Mouse (Mus musculus) heart, adult 9 months (tissue): ENCODE data around the gene Spag6.

Experiments
- DNase-seq, 2 experiments: peaks; one replicate each; pipeline ENCODE4 v3.0.0; 2022; ENCODE audit warnings: low spot score in 2 of 2

The Spag6 gene

DNA sequence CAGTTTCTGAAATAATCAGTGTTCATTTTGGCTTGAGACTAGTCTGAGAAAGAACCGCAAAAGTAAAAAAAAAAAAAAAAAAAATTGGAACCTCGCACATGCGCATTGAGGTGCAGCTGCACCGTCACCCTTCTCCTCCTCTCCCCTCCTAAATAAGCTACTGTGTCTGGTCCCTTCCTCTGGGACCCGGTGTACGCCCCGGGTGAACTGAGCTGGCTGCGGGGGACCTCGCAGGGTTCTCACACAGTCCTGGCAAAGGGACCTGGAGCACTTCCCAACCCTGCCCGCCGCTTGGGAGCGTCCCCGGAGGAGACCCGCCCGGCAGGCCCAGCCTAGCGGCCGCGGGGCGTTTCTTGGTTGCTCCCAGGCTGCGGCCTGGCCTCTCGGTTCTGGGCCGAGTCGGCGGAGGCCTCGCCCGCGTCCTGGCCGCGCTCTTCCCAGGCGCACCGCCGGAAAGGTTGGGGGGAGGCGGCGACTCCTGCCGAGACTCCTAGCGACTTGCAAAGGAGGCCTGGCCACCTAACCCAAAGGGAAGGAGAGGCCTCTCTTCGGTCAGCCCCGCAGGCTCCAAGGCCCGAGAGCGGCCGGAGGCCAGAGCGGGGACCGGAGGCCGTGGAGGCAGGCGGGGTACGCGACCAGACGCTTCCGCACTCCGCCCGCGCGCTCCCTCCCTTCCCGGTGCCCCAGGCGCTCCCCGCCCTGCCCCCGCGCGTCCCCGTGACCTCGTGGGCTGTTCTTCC is at the start of gene Spag6:
TSS of gene Spag6 (plus strand) at position 162 of the 740 bp plus-strand sequence.
- peak; percentile 82 to 86 for DNase-seq

DNA sequence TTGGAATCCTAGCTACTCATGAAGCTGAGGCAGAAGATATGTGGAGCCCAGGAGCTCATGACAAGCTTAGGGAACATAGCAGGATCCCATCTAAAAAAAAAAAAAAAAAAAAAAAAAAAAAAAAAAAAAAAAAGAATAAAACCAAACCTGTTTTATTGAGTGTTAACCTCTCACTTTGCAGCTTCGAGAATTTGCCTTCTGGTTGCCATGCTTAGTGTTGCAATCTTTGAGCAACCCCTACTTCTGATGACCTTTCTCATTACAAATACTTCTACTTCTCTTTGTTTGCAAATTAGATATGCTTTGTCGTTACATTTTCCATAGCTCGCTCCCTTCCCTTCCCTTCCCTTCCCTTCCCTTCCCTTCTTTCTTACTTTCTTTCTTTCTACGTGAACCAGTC is 45.3 kb upstream of the Spag6 start:
- DNase-seq, result no peak

DNA sequence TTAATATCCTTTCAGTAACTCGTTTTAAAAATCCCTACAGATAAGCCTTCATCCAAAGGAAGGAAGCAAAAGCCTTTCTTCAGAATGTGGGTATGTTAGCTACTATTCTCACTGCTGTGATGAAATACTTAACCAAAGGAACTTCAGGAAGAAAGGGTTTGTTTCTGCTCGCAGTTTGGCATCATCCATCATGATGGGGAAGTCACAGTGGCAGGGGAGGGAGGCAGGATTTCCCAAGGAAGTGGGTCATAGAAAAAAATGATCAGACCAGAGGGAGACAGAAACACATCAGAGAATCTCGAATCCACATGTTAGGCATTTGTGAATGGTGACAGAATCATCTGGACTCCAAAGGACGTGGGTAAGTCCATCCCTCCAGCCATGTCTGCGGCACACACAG is 39.0 kb upstream of the Spag6 start:
- DNase-seq, result no peak

GRCm38 (mm10) chr2:18664003-18664402 is 29.8 kb upstream of the Spag6 start:
- no peak for DNase-seq

DNA sequence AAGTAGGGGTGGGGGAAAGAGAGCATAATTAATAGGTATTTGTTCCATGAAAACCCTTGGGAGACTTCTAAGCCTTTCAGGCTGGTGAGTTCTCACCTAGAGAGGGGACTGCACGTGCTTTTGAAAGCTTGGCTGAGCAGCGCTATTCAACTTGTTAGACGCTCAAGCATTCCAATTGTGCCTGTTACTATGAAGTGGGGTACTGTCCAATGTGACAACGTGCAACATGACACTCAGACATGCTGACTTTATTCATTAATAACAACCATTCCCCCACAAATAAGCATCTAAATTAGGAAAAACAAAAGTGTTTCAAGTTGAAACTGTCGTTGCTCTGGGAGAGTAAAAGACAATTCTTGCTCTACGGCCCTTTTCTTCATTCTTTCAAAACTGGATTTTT is 22.8 kb upstream of the Spag6 start:
- DNase-seq, result no peak

- DNase-seq, result peak; percentile 94
These were observed 21.6 kb upstream of the Spag6 start, which contains the start of gene Commd3 for GRCm38 (mm10) chr2:18672133-18672765. Commd3 (plus strand) TSS chr2:18672384.

GRCm38 (mm10) chr2:18672766-18673164 is 21.1 kb upstream of the Spag6 start:
- peak in 1 of 2 experiments; percentile 22 for DNase-seq

DNA sequence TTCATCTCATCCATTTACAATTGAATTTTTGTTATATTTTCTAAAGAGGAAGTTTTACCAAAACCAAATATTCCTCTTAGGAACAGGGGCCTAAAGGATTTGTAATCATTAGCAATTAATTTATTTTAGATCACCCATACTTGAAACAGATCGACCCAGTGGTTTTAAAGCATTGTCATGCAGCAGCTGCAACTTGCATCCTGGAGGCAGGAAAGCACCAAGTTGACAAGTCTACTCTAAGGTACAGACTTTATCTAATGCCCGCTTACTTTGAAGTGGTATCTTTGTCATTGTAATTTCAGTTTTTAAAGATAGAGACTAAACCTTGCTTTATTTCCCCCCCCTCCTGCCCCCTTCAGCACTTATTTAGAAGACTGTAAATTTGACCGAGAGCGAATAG is 20.1 kb upstream of the Spag6 start:
- DNase-seq, result no peak

DNA sequence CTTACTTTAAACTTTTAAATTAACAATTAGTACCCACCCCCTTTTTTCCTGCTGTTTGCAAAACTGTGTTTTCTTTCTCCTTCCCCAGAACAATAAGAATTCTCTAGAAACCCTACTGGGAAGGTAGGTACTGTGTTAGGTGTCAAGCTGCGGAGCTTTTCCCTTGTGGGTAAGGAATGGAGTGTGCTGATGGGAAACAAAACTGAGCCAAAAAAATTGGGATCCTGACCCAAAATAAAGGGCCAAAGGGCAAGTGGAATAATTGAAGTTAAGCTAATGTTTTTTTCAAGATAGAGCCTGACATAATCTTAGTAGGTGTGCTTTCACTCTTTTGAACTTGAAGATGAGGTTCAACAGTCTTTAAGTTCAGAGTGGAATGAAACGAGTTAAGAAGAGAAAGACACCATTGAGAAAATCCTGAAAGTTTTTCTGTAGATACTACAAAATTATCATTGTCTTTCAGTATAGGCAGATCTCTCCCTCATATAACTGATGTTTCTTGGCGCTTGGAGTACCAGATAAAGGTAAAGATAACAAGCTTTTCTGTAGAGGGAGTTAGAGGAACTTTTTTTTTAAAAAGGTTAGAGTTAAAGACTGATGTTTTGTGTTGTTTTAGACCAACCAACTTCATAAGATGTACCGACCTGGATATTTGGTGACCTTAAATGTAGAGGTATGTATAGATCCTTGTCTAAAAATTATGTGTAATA is 19.5 kb upstream of the Spag6 start:
- no peak for DNase-seq

DNA sequence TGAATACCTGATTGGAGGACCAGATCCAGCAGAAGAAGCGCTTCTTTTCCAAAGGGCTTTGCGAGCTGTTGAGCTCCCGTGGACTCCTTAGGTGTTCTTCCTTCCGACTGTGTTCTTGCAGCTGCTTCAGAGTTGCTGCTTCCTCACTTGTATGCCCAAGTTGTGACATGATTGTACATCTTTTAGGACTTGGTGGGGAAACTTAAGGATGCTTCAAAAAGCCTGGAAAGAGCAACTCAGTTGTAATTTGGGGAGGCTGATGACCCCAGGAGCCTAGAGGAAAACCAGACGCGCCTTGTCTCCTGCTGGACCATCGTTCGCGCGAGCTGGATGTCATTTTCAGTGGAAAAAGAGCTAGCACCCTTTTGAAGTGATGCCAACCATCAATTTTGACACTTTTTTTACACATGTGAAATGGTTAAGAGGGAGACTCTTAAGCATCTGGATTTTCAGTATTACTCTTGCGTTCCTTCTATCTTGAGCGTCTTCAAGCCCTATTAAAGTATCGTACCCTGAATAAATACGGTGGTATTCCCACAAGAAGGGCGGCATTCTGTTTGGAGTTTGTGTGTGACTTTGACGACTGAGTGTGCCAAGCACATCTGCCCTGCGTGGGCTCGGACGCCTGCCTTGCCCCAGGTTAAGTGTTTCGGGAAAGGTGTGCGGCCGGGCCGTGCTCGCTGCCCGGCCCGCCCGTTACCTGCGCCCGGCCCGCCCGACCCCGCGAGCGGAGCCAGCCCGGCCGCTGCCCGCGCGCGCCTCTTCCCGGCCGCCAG is 18.0 kb upstream of the Spag6 start:
- DNase-seq, result no peak

DNA sequence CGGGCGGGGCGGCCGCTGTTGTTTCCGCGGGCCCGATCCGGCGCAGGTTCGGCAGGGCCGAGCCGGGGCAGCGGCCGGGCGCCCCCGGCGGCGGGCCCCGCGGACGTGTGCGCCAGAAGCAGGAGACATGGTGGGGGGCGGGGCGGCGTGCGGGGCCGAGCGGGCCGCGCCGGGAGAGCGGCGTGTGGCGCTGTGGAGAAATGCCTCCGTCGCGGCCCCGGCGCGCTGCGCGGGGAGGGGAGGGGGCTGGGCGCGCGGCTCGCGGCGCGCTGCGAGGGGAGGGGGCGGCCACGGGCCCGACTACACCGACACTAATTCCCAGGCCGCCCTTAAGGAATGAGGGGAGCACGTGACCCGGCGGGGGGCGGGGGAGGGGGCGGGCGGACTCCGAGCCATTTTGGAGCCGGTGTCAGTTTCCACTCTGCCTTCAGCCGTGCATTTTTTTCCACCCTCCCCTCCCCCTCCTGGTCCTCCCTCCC is 17.3 kb upstream of the Spag6 start:
- DNase-seq, result peak; percentile 76 to 80

- peak; percentile 65 to 71 for DNase-seq
These were observed 16.8 kb upstream of the Spag6 start, which contains the start of gene Bmi1 for GRCm38 (mm10) chr2:18676936-18677491. Bmi1 (plus strand) TSS chr2:18677018.

GRCm38 (mm10) chr2:18677631-18678471 is 16.0 kb upstream of the Spag6 start:
- peak; percentile 34 to 40 for DNase-seq

GRCm38 (mm10) chr2:18679701-18680100 is 14.1 kb upstream of the Spag6 start:
- no peak for DNase-seq

DNA sequence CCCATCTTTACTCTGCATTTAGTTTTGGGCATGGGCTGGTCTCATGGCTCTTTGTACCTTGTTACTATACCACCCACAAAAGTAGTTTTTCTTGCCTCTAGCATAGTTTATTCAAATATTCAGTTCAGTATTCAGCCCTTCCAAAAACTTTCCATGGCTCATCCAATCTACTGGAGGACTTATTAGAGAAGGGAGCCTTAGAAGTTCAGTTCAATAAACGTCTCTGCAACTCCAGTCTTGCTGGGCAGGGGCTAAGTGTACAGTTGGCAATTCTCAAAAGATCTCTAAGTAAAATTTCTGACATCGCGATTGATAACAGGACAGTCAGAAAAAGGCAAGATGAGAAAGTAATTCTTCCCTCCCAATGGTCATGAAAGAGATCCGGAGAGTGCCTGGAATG is 13.3 kb upstream of the Spag6 start:
- DNase-seq, result no peak

- peak; percentile 66 to 70 for DNase-seq
These were observed 12.9 kb upstream of the Spag6 start for GRCm38 (mm10) chr2:18680961-18681360.

GRCm38 (mm10) chr2:18684062-18684461 is 9.8 kb upstream of the Spag6 start:
- no peak for DNase-seq

GRCm38 (mm10) chr2:18686386-18686785 is 7.4 kb upstream of the Spag6 start:
- no peak for DNase-seq

DNA sequence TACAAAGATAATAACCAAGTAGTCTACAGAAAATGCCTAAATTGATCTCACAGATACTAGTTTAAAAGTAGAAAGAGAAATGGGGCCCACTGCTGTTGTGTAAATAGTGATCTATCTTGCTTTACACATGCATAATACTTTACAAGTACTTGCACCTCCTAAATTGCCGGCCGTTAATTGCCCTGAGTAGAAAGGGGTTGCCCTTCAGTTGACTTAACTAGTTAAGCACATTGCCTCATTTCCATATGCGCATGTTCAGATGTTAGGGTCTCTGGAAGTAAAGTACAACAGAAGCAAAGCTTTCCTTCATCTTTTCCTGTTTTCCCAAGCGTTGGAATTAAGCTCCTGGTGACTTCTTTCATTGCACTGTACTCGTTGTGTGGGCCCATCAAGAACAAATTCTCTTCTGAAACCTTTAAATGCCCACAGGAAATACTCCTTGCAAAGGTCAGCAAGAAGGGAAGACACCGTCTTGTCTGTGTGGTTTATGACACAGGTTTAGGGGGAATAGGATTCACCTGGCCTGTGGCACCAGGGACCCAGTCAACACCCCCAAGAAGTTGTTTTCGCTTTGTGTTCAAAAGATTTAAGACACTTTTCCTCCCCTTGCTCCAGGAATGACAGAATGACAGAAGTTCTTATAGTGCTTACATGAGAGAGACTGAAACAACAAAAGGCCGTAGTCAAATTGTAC is 6.9 kb upstream of the Spag6 start:
- no peak for DNase-seq

DNA sequence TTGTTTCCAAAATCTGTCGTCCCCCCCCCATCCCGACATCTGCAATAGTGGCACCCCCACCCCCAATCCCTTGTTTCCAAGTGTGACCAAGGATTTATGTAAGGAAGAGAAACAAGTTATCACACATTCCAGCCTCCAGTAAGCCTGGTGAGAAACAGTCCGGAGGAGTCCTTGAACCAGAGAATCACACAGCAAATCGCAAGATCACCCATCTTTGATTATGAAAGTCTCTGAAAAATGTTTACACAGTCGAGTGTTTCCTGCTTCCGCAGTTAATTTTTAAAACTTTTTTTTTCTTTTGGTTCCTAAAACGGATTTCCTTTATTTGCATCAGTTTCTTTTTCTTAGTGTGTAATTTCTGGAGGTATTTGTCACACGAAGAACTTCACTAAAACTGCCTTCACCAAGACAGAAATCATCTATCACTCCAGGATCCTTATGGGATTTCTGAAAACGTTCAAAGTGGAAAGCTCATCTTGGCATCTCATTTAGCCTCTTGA is 6.1 kb upstream of the Spag6 start:
- DNase-seq, result no peak
